Mouse (Mus musculus): ENCODE results near the gene Gm15294.

The Gm15294 gene

DNA sequence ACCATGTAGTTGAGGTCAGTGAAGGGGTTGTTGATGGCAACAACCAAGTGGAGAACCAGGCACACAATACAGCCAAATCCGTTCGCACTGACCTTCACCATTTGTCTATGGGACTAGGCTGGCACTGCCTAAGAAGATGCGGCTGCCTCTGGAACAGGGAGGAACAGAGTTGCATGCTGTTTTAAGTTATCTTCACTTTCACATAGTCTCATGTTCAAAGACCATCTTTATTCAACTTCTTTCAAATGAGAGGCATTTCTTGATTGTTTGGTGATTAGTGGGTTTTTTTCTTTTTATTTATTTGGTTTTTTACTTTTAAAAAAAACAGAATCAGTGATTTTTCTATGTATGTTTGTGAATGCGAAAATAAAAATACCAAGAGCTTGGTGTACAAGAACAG lies at the start of gene Gm15294:
Gene Gm15294 (minus strand): TSS at position 101 of the 400 bp plus-strand sequence.
- DNase-seq, result no peak

DNA sequence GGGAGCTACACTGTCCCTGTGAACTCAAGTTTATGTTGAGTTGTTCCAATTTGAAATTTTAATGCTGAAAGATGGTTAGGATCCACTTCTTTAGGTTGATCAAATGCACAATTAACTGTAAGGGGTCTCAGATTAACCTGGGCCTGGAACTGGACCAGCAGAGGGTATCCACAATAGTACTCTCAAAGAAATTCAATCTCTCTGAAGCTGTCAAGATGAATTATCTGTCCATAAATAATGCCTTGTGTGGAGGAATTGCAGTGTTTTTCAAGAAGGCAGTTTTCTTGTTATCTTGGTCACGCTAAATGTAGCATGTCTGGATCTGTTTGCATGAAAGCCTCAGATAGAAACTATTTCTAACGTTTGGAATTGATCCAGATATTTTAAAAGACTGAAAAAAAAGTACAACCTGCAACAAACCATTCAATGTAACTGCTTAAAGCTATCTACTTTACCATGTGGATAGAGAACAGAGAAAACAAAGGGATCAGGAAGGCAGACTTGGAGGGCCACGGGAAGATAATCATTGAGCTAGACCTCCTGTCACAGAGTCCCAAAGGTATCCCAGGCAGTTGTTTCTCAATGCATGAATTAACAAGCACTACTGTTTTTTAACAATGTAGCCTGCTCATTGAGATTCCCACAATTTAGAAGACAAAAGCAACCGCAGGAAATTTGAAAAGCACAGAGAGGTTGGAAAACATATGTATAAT lies 9.5 kb upstream of the Gm15294 start:
- no peak for DNase-seq

DNA sequence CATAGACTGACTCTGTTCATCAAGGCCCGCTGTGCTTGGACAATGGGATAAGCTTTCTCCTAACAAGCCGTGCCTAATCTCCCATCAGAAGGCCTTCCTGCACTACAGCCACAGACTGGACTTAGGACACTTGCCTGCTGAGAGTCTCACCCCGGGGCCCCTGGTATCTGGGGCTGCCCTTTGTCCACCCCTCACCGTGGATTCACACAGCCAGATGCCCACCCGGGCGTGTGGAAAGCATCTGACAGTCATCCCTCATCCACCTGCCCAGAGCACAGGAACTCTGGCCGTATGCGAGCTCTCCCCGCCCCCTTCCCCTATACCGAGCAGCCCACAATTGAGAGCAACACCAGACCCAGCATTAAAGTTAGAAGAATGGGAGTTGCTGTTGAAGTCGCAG lies 1.0 kb downstream of the Gm15294 start:
- DNase-seq, result no peak

DNA sequence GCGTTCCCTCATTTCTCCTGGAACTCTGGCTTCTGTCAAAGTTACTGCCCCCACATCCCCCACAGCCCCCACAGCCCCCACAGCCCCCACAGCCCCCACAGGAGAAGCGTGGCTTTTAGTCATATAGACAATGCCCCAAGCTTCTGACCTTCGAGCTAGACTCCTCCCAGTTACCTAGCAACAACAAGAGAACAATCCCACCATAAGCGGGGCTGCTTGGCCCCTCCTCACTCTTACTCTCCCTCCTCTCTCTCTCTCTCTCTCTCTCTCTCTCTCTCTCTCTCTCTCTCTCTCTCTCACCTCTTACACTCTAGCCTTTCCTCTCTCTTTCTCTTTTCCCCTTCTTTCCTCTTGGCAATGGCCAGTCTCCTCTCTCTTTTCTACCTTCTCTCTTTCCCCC lies 1.4 kb downstream of the Gm15294 start:
- DNase-seq, result no peak

DNA sequence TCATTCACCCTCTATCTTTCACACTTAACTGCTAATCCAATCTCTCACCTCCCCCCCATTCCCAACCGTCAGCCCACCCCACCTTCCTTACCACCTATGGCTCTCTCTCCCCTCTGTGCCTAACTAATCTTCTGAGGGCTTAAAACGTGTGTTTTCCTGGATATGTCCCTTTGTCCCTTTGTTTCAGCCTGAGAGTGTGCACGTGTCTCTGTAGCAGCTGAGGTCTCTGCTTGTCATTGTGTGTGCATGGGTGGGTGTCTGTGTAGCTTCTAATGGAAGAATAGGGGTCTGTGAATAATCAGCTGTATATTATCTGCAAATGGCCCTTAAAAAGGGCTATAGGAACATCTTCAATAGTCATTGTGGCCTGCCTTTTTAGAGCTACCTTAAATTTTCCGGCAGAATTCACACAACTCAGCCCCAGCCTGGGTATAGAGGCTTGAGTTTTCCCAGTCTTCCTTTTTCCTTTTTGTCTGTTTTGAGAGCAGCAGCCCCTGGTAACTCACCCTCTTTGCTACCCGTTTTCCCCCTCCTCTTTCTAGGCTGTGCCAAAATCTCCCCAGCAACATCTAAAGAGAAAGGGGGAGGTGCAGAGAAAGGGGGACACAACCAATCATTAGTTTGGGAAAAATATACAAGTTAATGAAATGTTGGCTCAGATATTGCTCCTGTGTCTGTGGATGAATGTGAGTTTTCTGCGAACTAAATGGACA lies 19.2 kb downstream of the Gm15294 start:
- DNase-seq, result no peak

Measured in thymus, postnatal 4 days (tissue).